ENCODE assay signal across 14 mouse cellular contexts in the genomic region with DNA sequence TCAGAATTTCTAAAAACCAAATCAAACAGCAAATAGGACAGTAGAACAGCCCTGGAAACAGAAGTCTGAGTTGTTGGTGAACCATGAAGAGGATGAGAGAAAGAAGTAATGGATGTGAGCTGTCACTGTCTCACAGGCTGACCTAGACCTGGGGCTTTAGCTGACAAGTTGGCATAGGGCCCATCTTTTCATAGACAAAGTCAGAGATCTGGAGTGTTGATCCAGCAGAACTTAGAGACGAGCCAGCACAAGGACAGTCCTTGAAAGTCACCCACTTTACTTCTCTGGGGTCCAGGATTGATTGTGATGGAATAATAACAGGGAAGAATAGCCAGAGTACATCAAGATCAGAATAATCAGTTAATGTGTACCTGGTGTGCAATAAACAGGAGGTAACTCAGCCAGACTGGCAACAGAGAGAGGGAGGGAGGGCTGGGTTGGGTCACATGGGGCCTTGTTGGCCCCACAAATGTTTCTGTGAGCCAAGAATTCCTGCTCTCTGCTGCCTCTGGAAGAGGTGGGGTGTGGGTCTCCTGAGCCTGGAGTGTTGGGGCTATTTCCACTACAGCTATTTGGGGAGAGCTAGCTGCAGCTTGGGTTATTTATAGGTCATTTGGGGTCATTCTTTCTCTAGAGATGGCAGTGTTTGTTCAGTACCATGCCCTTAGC. TPM values are rescaled to one million over a fixed set of nuclear protein-coding genes. Genes with fewer than 3 reads are reported as not detected.
DNase-seq lines count a peak whose midpoint lies in the region; ATAC-seq lines count a peak whose summit lies in the region.
"Had no signal": no experiment of that assay in that cellular context is flagged by ENCODE, and none has a peak within 500 bp of the region (broad histone marks: within the 10 kb centered on the region; RNA-seq: fewer than 3 reads in every experiment).

No protein-coding gene starts in this region.

- peak; percentile 75; the same call in 1 of the 2 replicates for ATAC-seq in limb, embryonic 13.5 days (ENCODE audit: low FRiP score, low read depth)
- peak; percentile 52; the same call in 1 of the 2 replicates for ATAC-seq in limb, embryonic 15.5 days (ENCODE audit: insufficient number of reproducible peaks, low FRiP score, low TSS enrichment, low read depth)
- ATAC-seq: activated CD4-positive, CD25-positive, alpha-beta regulatory T cell, adult 4 months had no signal

- H3K36me3 ChIP-seq in limb, embryonic 13.5 days, result peaks cover 7% of the 10 kb centered on the region
- H3K36me3 ChIP-seq in limb, embryonic 10.5 days, result peaks cover 6% of the 10 kb centered on the region
- H3K36me3 ChIP-seq in limb, embryonic 15.5 days, result peaks cover 8% of the 10 kb centered on the region; the same call in 1 of the 2 replicates

- peak overlapping the region; percentile 9; the same call in 1 of the 2 replicates for H3K9ac ChIP-seq in limb, embryonic 13.5 days
- no peak overlapping the region for H3K9ac ChIP-seq in limb, embryonic 15.5 days
- H3K9ac ChIP-seq: neural tube, embryonic 12.5 days had no signal

- 67% methylated on average over 1 of the region's 1 CpGs for WGBS in limb, embryonic 13.5 days
- WGBS in limb, embryonic 10.5 days, result 80% methylated on average over 1 of the region's 1 CpGs
- 54% methylated on average over 1 of the region's 1 CpGs for WGBS in limb, embryonic 15.5 days

- no peak overlapping the region for H3K4me3 ChIP-seq in limb, embryonic 13.5 days
- no peak overlapping the region for H3K4me3 ChIP-seq in limb, embryonic 10.5 days
- H3K4me3 ChIP-seq in limb, embryonic 15.5 days, result no peak overlapping the region
- H3K4me3 ChIP-seq: forebrain, embryonic 10.5 days; neural tube, embryonic 12.5 days had no signal

- no peaks in the 10 kb centered on the region for H3K9me3 ChIP-seq in limb, embryonic 13.5 days
- no peaks in the 10 kb centered on the region for H3K9me3 ChIP-seq in limb, embryonic 10.5 days (replicated peaks)
- H3K9me3 ChIP-seq in limb, embryonic 15.5 days, result no peaks in the 10 kb centered on the region
- H3K9me3 ChIP-seq: forebrain, embryonic 10.5 days; neural tube, embryonic 12.5 days had no signal

- no peaks in the 10 kb centered on the region for H3K27me3 ChIP-seq in limb, embryonic 13.5 days
- H3K27me3 ChIP-seq in limb, embryonic 10.5 days (ENCODE audit: low read depth, poor library complexity, severe bottlenecking), result no peaks in the 10 kb centered on the region
- no peaks in the 10 kb centered on the region for H3K27me3 ChIP-seq in limb, embryonic 15.5 days
- H3K27me3 ChIP-seq: neural tube, embryonic 12.5 days had no signal

- peak; percentile 51 for DNase-seq in adrenal gland, postnatal 10 days
- DNase-seq in adrenal gland, postnatal 4 days (ENCODE audit: low spot score in 2 of 2), result no peak
- no peak for DNase-seq in limb, embryonic 10.5 days (ENCODE audit: low spot score)
- peak; percentile 11 for DNase-seq in heart, postnatal 25 days (ENCODE audit: low spot score)
- DNase-seq in spleen, adult 18-20 months, result no peak
- no peak for DNase-seq in right cerebral cortex, postnatal 14 days
- DNase-seq: cerebellum, adult 11-12 months; lung, adult 2 months; right cerebral cortex, adult 18-20 months had no signal

- intact Hi-C loops in heart, postnatal 25 days (cut with DNase I), result no loop called here

- no peak overlapping the region for H3K4me2 ChIP-seq in limb, embryonic 13.5 days (replicated peaks)
- no peak overlapping the region for H3K4me2 ChIP-seq in limb, embryonic 15.5 days
- H3K4me2 ChIP-seq: neural tube, embryonic 12.5 days had no signal

- H3K4me1 ChIP-seq in limb, embryonic 13.5 days, result peaks cover 7% of the 10 kb centered on the region; the same call in 1 of the 2 replicates
- no peaks in the 10 kb centered on the region for H3K4me1 ChIP-seq in limb, embryonic 10.5 days
- H3K4me1 ChIP-seq in limb, embryonic 15.5 days, result no peaks in the 10 kb centered on the region
- H3K4me1 ChIP-seq: forebrain, embryonic 10.5 days; neural tube, embryonic 12.5 days had no signal

- no peak overlapping the region for H3K27ac ChIP-seq in limb, embryonic 13.5 days
- H3K27ac ChIP-seq in limb, embryonic 10.5 days, result no peak overlapping the region
- H3K27ac ChIP-seq in limb, embryonic 15.5 days, result 0 out of 2 replicates have a peak overlapping the region, but pooled peaks have one; percentile 0
- H3K27ac ChIP-seq: forebrain, embryonic 10.5 days; neural tube, embryonic 12.5 days had no signal

RNA-seq across cellular contexts. Expression of a gene that starts 10.9 kb away (rescaled TPM):
- total RNA-seq in adrenal gland, postnatal 10 days (2021), result 10 to 100 TPM; 16.2 to 19.4 TPM
- 10 to 100 TPM; 25.1 to 28.3 TPM for total RNA-seq in adrenal gland, postnatal 4 days (2021)
- 40.4 and 41.2 TPM in 2 replicates for polyA plus RNA-seq in limb, embryonic 13.5 days (2015; fragmentation: Nextera tagmentation; extraction: Ambion mirVana)
- 40.8 and 42.3 TPM in 2 replicates for polyA plus RNA-seq in limb, embryonic 10.5 days (2016; fragmentation: Nextera tagmentation; extraction: Ambion mirVana)
- total RNA-seq in heart, postnatal 25 days (2021), result 1 to 10 TPM; 6.9 to 8.2 TPM
- 36.8 and 37.3 TPM in 2 replicates for polyA plus RNA-seq in limb, embryonic 15.5 days (2015; fragmentation: Nextera tagmentation; extraction: Ambion mirVana)

RNA-seq across cellular contexts. Expression of a gene that starts 10.9 kb away (rescaled TPM):
- total RNA-seq in adrenal gland, postnatal 10 days (2021), result 1 to 10 TPM; 4.2 to 4.7 TPM
- total RNA-seq in adrenal gland, postnatal 4 days (2021), result 10 to 100 TPM; 10.0 to 10.4 TPM
- polyA plus RNA-seq in limb, embryonic 13.5 days (2015; fragmentation: Nextera tagmentation; extraction: Ambion mirVana), result 18.2 and 19.4 TPM in 2 replicates
- 33.0 and 33.5 TPM in 2 replicates for polyA plus RNA-seq in limb, embryonic 10.5 days (2016; fragmentation: Nextera tagmentation; extraction: Ambion mirVana)
- 1 to 10 TPM; 1.5 to 1.6 TPM for total RNA-seq in heart, postnatal 25 days (2021)
- polyA plus RNA-seq in limb, embryonic 15.5 days (2015; fragmentation: Nextera tagmentation; extraction: Ambion mirVana), result 13.2 and 13.3 TPM in 2 replicates

RNA-seq across cellular contexts. Expression of a gene that starts 24.9 kb away (rescaled TPM):
- total RNA-seq in adrenal gland, postnatal 10 days (2021), result 1 to 10 TPM; 5.2 to 9.2 TPM
- total RNA-seq in adrenal gland, postnatal 4 days (2021), result 1 to 10 TPM; 2.4 to 2.8 TPM
- polyA plus RNA-seq in limb, embryonic 13.5 days (2015; fragmentation: Nextera tagmentation; extraction: Ambion mirVana), result 1.0 TPM in 2 replicates
- 2.2 TPM in 2 replicates for polyA plus RNA-seq in limb, embryonic 10.5 days (2016; fragmentation: Nextera tagmentation; extraction: Ambion mirVana)
- 1 to 10 TPM; 4.2 to 4.8 TPM for total RNA-seq in heart, postnatal 25 days (2021)
- polyA plus RNA-seq in limb, embryonic 15.5 days (2015; fragmentation: Nextera tagmentation; extraction: Ambion mirVana), result 0.56 and 0.68 TPM in 2 replicates

Comparison
In these comparisons a context has a peak if more than half of its experiments do, and no peak if none do; other contexts are left out.
1. DNase-seq: peak in adrenal gland, postnatal 10 days (single experiment) and heart, postnatal 25 days (single experiment); none in adrenal gland, postnatal 4 days (0 of 2), limb, embryonic 10.5 days (single experiment), spleen, adult 18-20 months (0 of 2) and right cerebral cortex, postnatal 14 days (single experiment).